Mouse (Mus musculus) embryonic facial prominence, embryonic 11.5 days (tissue): ENCODE results near the gene Hykk. TPM values are rescaled to one million over a fixed set of nuclear protein-coding genes. Genes with fewer than 3 reads are reported as not detected.
A peak's percentile ranks its signal among the peaks of the same experiment; 100 is the strongest.

Experiments used
- ATAC-seq: fragments of 200-750 bp; cut with Nextera tagmentation; replicated peaks from 2 replicates; pipeline ENCODE4 v1.8.0; 2017; ENCODE audit warnings: low read depth; ENCODE audit not compliant: insufficient number of reproducible peaks, low FRiP score, low TSS enrichment
- DNase-seq: peaks from one replicate; pipeline ENCODE4 v3.0.0-alpha.2; 2015; ENCODE audit warnings: low spot score
- H3K27ac ChIP-seq: fragments of 300-500 bp; sonication (generic); replicated peaks from 2 replicates; pipeline ENCODE4 v1.5.1; 2014; ENCODE audit warnings: mild to moderate bottlenecking, low read depth, low read length, control low read depth
- H3K27me3 ChIP-seq: fragments of 300-500 bp; sonication (generic); 2 replicates; pipeline ENCODE4 v1.6.1; 2014; ENCODE audit warnings: mild to moderate bottlenecking, low read length, moderate library complexity, mixed read lengths; ENCODE audit not compliant: control insufficient read depth, insufficient read depth
- H3K36me3 ChIP-seq: fragments of 300-500 bp; sonication (generic); replicated peaks from 2 replicates; pipeline ENCODE4 v1.6.1; 2014; ENCODE audit warnings: low read depth, mild to moderate bottlenecking, low read length, moderate library complexity, mixed read lengths; ENCODE audit not compliant: control insufficient read depth, insufficient read depth
- H3K4me1 ChIP-seq: fragments of 300-500 bp; sonication (generic); 2 replicates; pipeline ENCODE4 v1.6.1; 2014; ENCODE audit warnings: low read length, mixed read lengths; ENCODE audit not compliant: control insufficient read depth, insufficient read depth
- H3K4me2 ChIP-seq: fragments of 300-500 bp; sonication (generic); 2 replicates; pipeline ENCODE4 v1.6.1; 2014; ENCODE audit warnings: low read depth, mild to moderate bottlenecking, control low read depth, low read length, moderate library complexity
- H3K4me3 ChIP-seq: fragments of 300-500 bp; sonication (generic); 2 replicates; pipeline ENCODE4 v1.5.1; 2014; ENCODE audit warnings: low read depth, low read length, control low read depth
- H3K9ac ChIP-seq: fragments of 300-500 bp; sonication (generic); replicated peaks from 2 replicates; pipeline ENCODE4 v1.6.1; 2014; ENCODE audit warnings: mild to moderate bottlenecking, control low read depth, low read length
- H3K9me3 ChIP-seq: fragments of 300-500 bp; sonication (generic); replicated peaks from 2 replicates; pipeline ENCODE4 v1.6.1; 2016; ENCODE audit warnings: mild to moderate bottlenecking, low read length, inconsistent platforms, mixed read lengths; ENCODE audit not compliant: control insufficient read depth
- WGBS: fragments of 180-500 bp; shearing (Covaris S2); extraction: QIAGEN DNeasy Blood & Tissue Kit; methylation state at CpG from one replicate; pipeline ENCODE4 v1.1.7; 2014; 5-methylcytosine and 5-hydroxymethylcytosine counted together
- polyA plus RNA-seq: library from polyadenylated mRNA; unstranded; fragments of >200 nt; fragmentation: Nextera tagmentation; extraction: Ambion mirVana; gene quantifications from 2 replicates; pipeline ENCODE4 v1.2.1, GENCODE M21; 2014

Gene Hykk
- polyA plus RNA-seq, 1 experiment from 2014 or later: 5.8 TPM

DNA sequence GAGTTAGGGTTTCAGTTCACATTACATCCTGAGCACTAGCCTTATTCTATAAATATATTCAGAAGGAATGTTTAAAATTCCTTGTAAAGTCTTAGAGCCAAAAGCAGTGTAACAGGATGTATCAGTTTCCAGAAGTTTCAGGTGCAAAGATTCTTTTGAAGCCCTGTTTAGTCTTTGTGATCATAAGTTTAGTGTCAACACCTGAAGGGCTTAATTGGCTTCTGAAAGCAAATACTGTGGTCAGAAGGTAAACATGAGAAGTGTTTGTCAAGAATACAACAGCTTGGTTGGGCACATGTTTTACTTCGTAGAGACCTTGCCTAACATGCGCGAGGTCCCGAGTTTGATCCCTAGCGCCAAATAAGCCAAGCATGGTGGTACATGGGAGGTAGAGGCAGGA, 1.7 kb downstream of the Hykk start:
- H3K4me2 ChIP-seq: no peak overlapping the region
- no peaks in the 10 kb centered on the region for H3K4me1 ChIP-seq
- no peaks in the 10 kb centered on the region for H3K9me3 ChIP-seq
- no peaks in the 10 kb centered on the region for H3K27me3 ChIP-seq
- no peak overlapping the region for H3K4me3 ChIP-seq
- H3K9ac ChIP-seq: no peak overlapping the region
- H3K27ac ChIP-seq: no peak overlapping the region
- no peak for ATAC-seq
- 96% methylated on average over 5 of the region's 5 CpGs for WGBS
- no peak for DNase-seq
- no peaks in the 10 kb centered on the region for H3K36me3 ChIP-seq

- 55% methylated on average over 4 of the region's 4 CpGs for WGBS
Measured at GRCm38 (mm10) chr9:54919946-54920345, 2.9 kb downstream of the Hykk start.

DNA sequence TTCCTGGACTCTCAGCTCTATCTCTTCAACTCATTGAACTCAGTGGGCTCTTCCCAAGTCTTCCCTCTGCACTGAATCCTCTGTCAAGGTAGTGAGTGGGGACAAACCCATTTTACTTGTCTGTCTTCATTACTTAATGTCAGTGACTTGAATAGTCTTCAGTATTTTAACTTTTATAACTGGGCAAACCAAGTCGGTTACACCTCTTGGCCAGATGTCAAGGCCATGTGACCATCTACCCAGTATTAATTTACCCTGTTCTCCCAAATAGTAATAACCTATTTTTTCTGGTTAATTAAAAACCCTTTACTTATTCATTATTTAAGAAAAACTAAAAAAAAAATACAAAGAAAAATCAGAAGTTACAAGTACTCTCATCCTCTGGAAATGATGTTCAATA, 13.7 kb downstream of the Hykk start:
- WGBS: 81% methylated on average over 1 of the region's 1 CpGs
- no peaks in the 10 kb centered on the region for H3K9me3 ChIP-seq

More at GRCm38 (mm10) chr9:54919946-54920345, 2.9 kb downstream of the Hykk start:
- H3K9me3 ChIP-seq: no peaks in the 10 kb centered on the region
- H3K4me1 ChIP-seq: no peaks in the 10 kb centered on the region
- H3K27me3 ChIP-seq: no peaks in the 10 kb centered on the region
- H3K9ac ChIP-seq: no peak overlapping the region
- ATAC-seq: no peak
- no peak overlapping the region for H3K4me3 ChIP-seq
- H3K4me2 ChIP-seq: no peak overlapping the region
- H3K36me3 ChIP-seq: no peaks in the 10 kb centered on the region
- DNase-seq: no peak
- no peak overlapping the region for H3K27ac ChIP-seq

DNA sequence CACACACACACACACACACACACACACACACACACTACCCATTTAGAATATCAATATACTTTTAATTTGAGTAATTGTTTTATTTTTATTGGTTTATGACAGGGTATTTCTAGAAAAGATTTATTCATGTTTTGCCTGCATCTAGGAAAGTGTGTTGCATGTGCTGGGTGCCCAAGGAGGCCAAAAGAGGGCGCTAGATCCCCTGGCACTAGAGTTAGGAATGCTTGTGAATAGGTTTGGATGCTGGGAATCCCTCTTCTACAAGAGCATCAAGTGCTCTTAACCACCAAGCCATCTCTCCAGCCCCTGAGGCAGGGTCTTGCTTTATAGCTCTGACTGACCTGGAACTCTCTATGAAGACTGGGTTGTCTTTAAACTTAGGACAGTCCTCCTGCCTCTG, 14.7 kb downstream of the Hykk start:
- DNase-seq: no peak
- Histone ChIP-seq H3K27me3 (no peaks in the 10 kb centered on the region), H3K4me2 (no peak overlapping the region), H3K9ac (no peak overlapping the region), H3K27ac (no peak overlapping the region), H3K4me1 (no peaks in the 10 kb centered on the region), H3K36me3 (no peaks in the 10 kb centered on the region), H3K4me3 (no peak overlapping the region), H3K9me3 (no peaks in the 10 kb centered on the region)
- WGBS: 7% methylated on average over 1 of the region's 1 CpGs
- ATAC-seq: no peak

More for the DNA sequence above, 13.7 kb downstream of the Hykk start:
- Histone ChIP-seq H3K9ac (no peak overlapping the region), H3K27me3 (no peaks in the 10 kb centered on the region), H3K36me3 (no peaks in the 10 kb centered on the region), H3K4me1 (no peaks in the 10 kb centered on the region), H3K4me2 (no peak overlapping the region), H3K27ac (no peak overlapping the region), H3K4me3 (no peak overlapping the region)
- no peak for DNase-seq
- ATAC-seq: no peak

DNA sequence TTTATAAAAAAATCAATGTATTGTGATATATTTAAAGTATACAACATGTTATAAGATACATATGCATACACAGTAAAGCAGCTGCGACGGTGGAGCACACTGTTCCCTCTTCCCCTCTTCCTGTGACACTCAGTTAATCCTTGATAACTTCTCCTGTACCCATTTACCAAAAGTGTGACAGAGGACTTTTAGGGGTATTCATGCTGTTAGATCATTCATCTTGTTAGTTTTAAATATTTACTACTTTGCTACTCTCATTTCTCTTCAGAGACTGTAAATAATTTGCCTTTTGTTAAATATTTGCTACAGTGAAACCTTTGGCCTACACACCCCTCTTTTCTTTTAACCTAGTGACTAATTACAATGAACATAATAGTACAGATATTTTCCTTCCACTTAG, 15.3 kb downstream of the Hykk start:
- Histone ChIP-seq H3K4me1 (no peaks in the 10 kb centered on the region), H3K9ac (no peak overlapping the region), H3K27me3 (no peaks in the 10 kb centered on the region), H3K4me3 (no peak overlapping the region), H3K36me3 (no peaks in the 10 kb centered on the region), H3K9me3 (no peaks in the 10 kb centered on the region), H3K27ac (no peak overlapping the region), H3K4me2 (no peak overlapping the region)
- ATAC-seq (no peak), DNase-seq (no peak)
- WGBS: 67% methylated on average over 2 of the region's 2 CpGs

GRCm38 (mm10) chr9:54942071-54942470, 25.0 kb downstream of the Hykk start:
- no peak for ATAC-seq
- H3K36me3 ChIP-seq: no peaks in the 10 kb centered on the region
- H3K27me3 ChIP-seq: no peaks in the 10 kb centered on the region
- H3K4me3 ChIP-seq: no peak overlapping the region
- 91% methylated on average over 4 of the region's 4 CpGs for WGBS
- DNase-seq: no peak
- no peak overlapping the region for H3K4me2 ChIP-seq
- H3K9ac ChIP-seq: no peak overlapping the region
- H3K4me1 ChIP-seq: no peaks in the 10 kb centered on the region
- H3K27ac ChIP-seq: no peak overlapping the region
- H3K9me3 ChIP-seq: no peaks in the 10 kb centered on the region

GRCm38 (mm10) chr9:54944467-54944866, 27.4 kb downstream of the Hykk start:
- no peaks in the 10 kb centered on the region for H3K36me3 ChIP-seq
- H3K9me3 ChIP-seq: no peaks in the 10 kb centered on the region
- H3K4me3 ChIP-seq: no peak overlapping the region
- H3K27me3 ChIP-seq: no peaks in the 10 kb centered on the region
- DNase-seq: no peak
- no peak overlapping the region for H3K9ac ChIP-seq
- no peak overlapping the region for H3K4me2 ChIP-seq
- no peak overlapping the region for H3K27ac ChIP-seq
- 84% methylated on average over 2 of the region's 2 CpGs for WGBS
- ATAC-seq: no peak
- H3K4me1 ChIP-seq: no peaks in the 10 kb centered on the region

- Histone ChIP-seq H3K4me2 (no peak overlapping the region), H3K4me1 (no peaks in the 10 kb centered on the region), H3K27me3 (no peaks in the 10 kb centered on the region), H3K4me3 (no peak overlapping the region), H3K9me3 (no peaks in the 10 kb centered on the region), H3K27ac (no peak overlapping the region), H3K36me3 (no peaks in the 10 kb centered on the region), H3K9ac (no peak overlapping the region)
- DNase-seq (peak; percentile 25), ATAC-seq (no peak)
- 70% methylated on average over 16 of the region's 16 CpGs for WGBS
Measured at GRCm38 (mm10) chr9:54946256-54946655, 29.2 kb downstream of the Hykk start.
